Mouse (Mus musculus) ES-E14 (cell line): ENCODE measurements around the gene Xrcc5. TPM values are rescaled to one million over a fixed set of nuclear protein-coding genes. Genes with fewer than 3 reads are reported as not detected.

Experiments used
- DNase-seq: peaks from one replicate; pipeline ENCODE4 v3.0.0-alpha.2; 2013; ENCODE audit warnings: low read depth, low spot score
- H3K27ac ChIP-seq: 2 replicates; pipeline ENCODE4 v1.5.1; 2012; ENCODE audit warnings: low read depth, mild to moderate bottlenecking, low read length, moderate library complexity, mixed read lengths; ENCODE audit not compliant: poor library complexity, insufficient read depth, severe bottlenecking
- H3K36me3 ChIP-seq: 2 replicates; pipeline ENCODE4 v1.6.1; 2012; ENCODE audit warnings: mild to moderate bottlenecking, low read length, moderate library complexity, mixed read lengths; ENCODE audit not compliant: control insufficient read depth, poor library complexity, insufficient read depth, severe bottlenecking
- H3K4me1 ChIP-seq, 2 experiments: fragments of 150-350 bp in 1 of 2; sonication (generic) in 1 of 2; 2 replicates each; pipeline ENCODE4 v1.6.1; 2012; ENCODE audit warnings: low read length in 2 of 2, mild to moderate bottlenecking in 1 of 2, mixed read lengths in 1 of 2; ENCODE audit not compliant: control insufficient read depth in 2 of 2, insufficient read depth in 2 of 2, poor library complexity in 1 of 2
- H3K4me3 ChIP-seq, 2 experiments: fragments of 150-350 bp in 1 of 2; sonication (generic) in 1 of 2; 2 replicates each; pipeline ENCODE4 v1.5.1; 2012; ENCODE audit warnings: low read length in 2 of 2, low read depth in 1 of 2, mild to moderate bottlenecking in 1 of 2, mixed read lengths in 1 of 2; ENCODE audit not compliant: insufficient read depth in 1 of 2, poor library complexity in 1 of 2, severe bottlenecking in 1 of 2
- H3K9ac ChIP-seq: 2 replicates; pipeline ENCODE4 v1.6.1; 2012; ENCODE audit warnings: low read depth, mild to moderate bottlenecking, low read length, mixed read lengths; ENCODE audit not compliant: poor library complexity, insufficient read depth, severe bottlenecking
- H3K9me3 ChIP-seq: fragments of 150-350 bp; sonication (generic); 2 replicates; pipeline ENCODE4 v1.6.1; 2012; ENCODE audit warnings: low read depth, mild to moderate bottlenecking, low read length; ENCODE audit not compliant: control insufficient read depth, insufficient read depth
- CHD2 ChIP-seq: IDR thresholded peaks from 2 replicates; pipeline ENCODE4 v1.6.1; 2014; ENCODE audit warnings: mild to moderate bottlenecking, low read depth, low read length, inconsistent platforms
- HCFC1 ChIP-seq: IDR thresholded peaks from 2 replicates; pipeline ENCODE4 v1.6.1; 2012; ENCODE audit warnings: low read length, inconsistent platforms, borderline replicate concordance; ENCODE audit not compliant: insufficient read depth
- MAFK ChIP-seq: IDR thresholded peaks from 2 replicates; pipeline ENCODE4 v1.6.1; 2014; ENCODE audit warnings: mild to moderate bottlenecking, low read depth, low read length, inconsistent platforms; ENCODE audit not compliant: insufficient read depth
- ZC3H11A ChIP-seq: IDR thresholded peaks from 2 replicates; pipeline ENCODE4 v1.6.1; 2012; ENCODE audit warnings: low read depth, mild to moderate bottlenecking, inconsistent platforms, low read length, borderline replicate concordance
- ZNF384 ChIP-seq: IDR thresholded peaks from 2 replicates; pipeline ENCODE4 v1.6.1; 2012; ENCODE audit warnings: low read depth, low read length, inconsistent platforms
- in situ Hi-C, 2 experiments: fragments of 600-800 bp; cut with MboI; formaldehyde crosslinking; loops; one replicate each; pipeline ENCODE4 v1.15.1; 2025; ENCODE audit warnings: low sequenced_read_pairs in 2 of 2, inconsistent platforms in 1 of 2; ENCODE audit not compliant: unreplicated experiment in 2 of 2
- total RNA-seq: library from RNA; depleted of rRNA; stranded (reverse); fragments of 300-350 nt; gene quantifications from 2 replicates; pipeline ENCODE4 v1.2.3, GENCODE M21; 2012

The Xrcc5 gene
- total RNA-seq, 1 experiment, result 72.0 TPM

DNA sequence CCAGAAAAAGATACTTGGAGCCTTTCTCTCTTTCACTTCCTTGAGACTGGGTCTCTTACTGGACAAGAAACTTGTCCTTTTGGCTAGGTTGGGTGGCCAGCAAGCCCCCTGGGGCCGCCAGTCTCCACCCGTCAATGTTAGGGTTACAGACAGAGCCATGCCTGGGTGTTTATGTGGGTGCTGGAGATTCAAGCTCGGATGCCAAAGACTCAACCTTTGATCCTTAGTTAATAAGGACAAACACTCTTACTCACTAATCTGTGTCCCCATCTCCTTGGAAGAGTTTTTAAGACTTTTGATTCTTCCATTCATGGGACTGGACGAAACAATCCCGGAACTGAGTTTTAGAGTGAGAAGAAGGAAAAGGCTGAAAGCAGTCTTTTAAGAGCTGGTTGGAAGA lies 31.1 kb downstream of the Xrcc5 start:
- Histone ChIP-seq H3K4me3 (no peak overlapping the region), H3K4me1 (no peaks in the 10 kb centered on the region), H3K36me3 (peaks cover 57% of the 10 kb centered on the region), H3K9me3 (no peaks in the 10 kb centered on the region), H3K9ac (no peak overlapping the region), H3K27ac (no peak overlapping the region)
- TF ChIP-seq ZC3H11A (no peak), HCFC1 (no peak), CHD2 (no peak), ZNF384 (no peak), MAFK (no peak)
- in situ Hi-C loops, result no loop called here
- no peak for DNase-seq

DNA sequence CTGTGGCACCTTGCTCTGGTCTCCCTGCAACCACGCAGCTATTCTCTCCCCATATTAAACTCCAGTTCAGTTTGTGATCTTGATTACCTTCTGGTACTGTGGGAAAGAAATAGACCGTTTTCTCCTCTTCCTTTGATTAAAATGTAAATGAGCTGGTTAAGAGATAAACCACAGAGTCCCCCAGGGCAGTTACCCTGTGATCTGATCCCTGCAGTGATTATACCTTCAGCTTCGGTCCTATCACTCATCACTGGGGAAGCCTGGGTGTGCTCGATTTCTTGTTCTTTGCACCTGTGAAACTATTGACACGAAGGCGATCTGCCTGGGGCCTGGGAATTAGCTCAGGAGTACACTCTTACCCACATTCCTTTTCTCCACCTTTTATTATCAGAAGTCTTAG lies 40.7 kb downstream of the Xrcc5 start:
- in situ Hi-C loops, result no loop called here
- TF ChIP-seq CHD2, result no peak
- TF ChIP-seq ZNF384, result no peak
- no peak for TF ChIP-seq ZC3H11A
- TF ChIP-seq MAFK, result no peak
- TF ChIP-seq HCFC1, result no peak
- Histone ChIP-seq H3K9me3 (no peaks in the 10 kb centered on the region), H3K27ac (no peak overlapping the region), H3K4me3 (no peak overlapping the region), H3K9ac (no peak overlapping the region), H3K36me3 (peaks cover 33% of the 10 kb centered on the region), H3K4me1 (no peaks in the 10 kb centered on the region)
- DNase-seq, result no peak

DNA sequence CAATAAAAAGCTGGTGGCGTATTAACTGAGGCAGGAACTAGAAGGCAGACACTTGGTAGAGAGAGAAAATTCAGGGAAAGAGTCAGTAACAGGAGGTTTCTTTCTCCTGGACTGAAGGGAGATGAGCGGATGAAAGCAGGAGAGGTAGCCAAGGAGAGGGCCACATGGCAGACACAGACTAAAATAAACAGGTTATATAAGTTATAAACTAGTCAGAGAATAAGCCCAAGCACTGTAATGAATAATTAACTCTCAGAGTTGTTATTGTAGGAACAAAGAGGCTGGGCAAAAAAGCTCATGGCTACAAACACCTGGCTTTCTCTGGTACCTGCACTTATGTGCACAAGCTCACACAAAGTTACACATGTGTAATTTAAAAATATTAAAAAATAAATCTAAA lies 47.6 kb downstream of the Xrcc5 start:
- in situ Hi-C loops, result no loop called here
- H3K36me3 ChIP-seq, result peaks cover 8% of the 10 kb centered on the region
- TF ChIP-seq MAFK (no peak), ZNF384 (no peak), ZC3H11A (no peak), HCFC1 (no peak), CHD2 (no peak)

DNA sequence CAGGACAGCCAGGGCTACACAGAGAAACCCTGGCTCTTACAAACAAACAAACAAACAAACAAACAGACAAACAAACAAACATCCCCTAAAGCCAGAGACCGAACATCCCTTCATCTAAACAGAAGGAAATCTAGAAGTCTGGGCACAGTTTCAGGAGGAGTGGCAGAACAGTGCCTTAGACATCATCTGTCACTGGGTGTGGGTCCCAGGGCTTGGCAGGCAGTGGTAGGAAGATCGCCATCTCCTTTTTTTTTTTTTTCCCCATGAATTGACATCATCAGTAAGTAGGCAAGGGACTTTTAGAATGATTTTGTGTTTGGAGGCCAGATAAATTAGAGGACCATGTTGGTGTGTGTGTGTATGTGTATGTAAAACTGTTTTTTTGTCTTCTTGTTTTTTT lies 51.0 kb downstream of the Xrcc5 start:
- in situ Hi-C loops, result no loop called here
- no peak overlapping the region for H3K27ac ChIP-seq

More for the DNA sequence above, 47.6 kb downstream of the Xrcc5 start:
- DNase-seq, result no peak
- Histone ChIP-seq H3K4me3 (no peak overlapping the region), H3K4me1 (no peaks in the 10 kb centered on the region), H3K9me3 (no peaks in the 10 kb centered on the region), H3K9ac (no peak overlapping the region), H3K27ac (no peak overlapping the region)

DNA sequence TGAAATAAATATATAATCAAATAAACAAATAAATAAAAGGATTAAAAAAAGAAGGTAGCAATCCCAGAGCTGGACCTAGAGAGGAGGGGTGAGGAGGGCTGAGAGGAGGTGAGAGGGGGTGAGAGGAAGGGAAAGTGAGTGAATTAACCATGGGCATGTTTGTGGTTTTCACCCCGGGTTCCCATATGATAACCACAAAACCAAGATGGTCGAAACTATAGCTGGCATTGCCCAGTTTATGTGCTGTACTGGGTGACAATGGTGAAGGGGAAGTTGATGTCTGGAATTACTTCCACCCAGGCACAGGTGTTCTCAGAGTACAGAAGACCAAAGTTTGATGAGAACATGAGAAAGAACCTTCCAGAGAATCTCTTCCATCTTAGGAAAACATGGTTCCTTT lies 52.2 kb downstream of the Xrcc5 start:
- H3K27ac ChIP-seq, result no peak overlapping the region
- TF ChIP-seq HCFC1 (no peak), ZC3H11A (no peak), CHD2 (no peak), ZNF384 (no peak), MAFK (no peak)
- no peaks in the 10 kb centered on the region for H3K4me1 ChIP-seq
- in situ Hi-C loops, result no loop called here
- no peak overlapping the region for H3K9ac ChIP-seq
- peaks cover 8% of the 10 kb centered on the region for H3K36me3 ChIP-seq
- H3K4me3 ChIP-seq, result no peak overlapping the region
- no peaks in the 10 kb centered on the region for H3K9me3 ChIP-seq
- DNase-seq, result no peak

More for the DNA sequence above, 51.0 kb downstream of the Xrcc5 start:
- Histone ChIP-seq H3K36me3 (peaks cover 11% of the 10 kb centered on the region), H3K4me3 (no peak overlapping the region), H3K9me3 (no peaks in the 10 kb centered on the region), H3K9ac (no peak overlapping the region), H3K4me1 (no peaks in the 10 kb centered on the region)
- no peak for DNase-seq
- TF ChIP-seq MAFK (no peak), CHD2 (no peak), ZC3H11A (no peak), ZNF384 (no peak), HCFC1 (no peak)
